8 mouse cellular contexts compared by ENCODE assay signal in genomic region chr8:82402686-82403330, GRCm38 (mm10). TPM values are rescaled to one million over a fixed set of nuclear protein-coding genes. Genes with fewer than 3 reads are reported as not detected.
A peak's percentile ranks its signal among the peaks of the same experiment; 100 is the strongest.
DNase-seq lines count a peak whose midpoint lies in the region; ATAC-seq and TF ChIP-seq lines count a peak whose summit lies in the region.

Gene Il15 (minus strand): TSS chr8:82403222.

- no peaks in the 10 kb centered on the region for H3K27me3 ChIP-seq in heart, adult 2 months (ENCODE audit: control insufficient read depth, insufficient read depth, low read length)
- H3K27me3 ChIP-seq in liver, postnatal 0 days (ENCODE audit: insufficient read depth, low read length): no peaks in the 10 kb centered on the region
- no peaks in the 10 kb centered on the region; the same call in 1 of the 2 replicates for H3K27me3 ChIP-seq in neural tube, embryonic 12.5 days (replicated peaks)

- peak; percentile 29 to 32 for DNase-seq in right cerebral cortex, postnatal 10 days (ENCODE audit: low spot score in 2 of 2)
- DNase-seq in right cerebral cortex, postnatal 36 days (ENCODE audit: low spot score in 2 of 2): no peak
- peak; percentile 48 for DNase-seq in embryo, embryonic 10.5 days (ENCODE audit: low spot score)
- peak; percentile 85 to 88 for DNase-seq in heart, adult 2 months
- DNase-seq in kidney, adult 11 months: peak; percentile 97
- peak; percentile 55 for DNase-seq in liver, postnatal 0 days
- DNase-seq in thymus, postnatal 25 days: peak; percentile 27

- intact Hi-C loops in heart, adult 2 months (cut with DNase I): loop anchor here (2.0 to 5.0 kb wide), 3 partner anchors 14 to 294 kb away; no protein-coding TSS in a partner anchor

- no peak for TF ChIP-seq CTCF in heart, adult 2 months (IDR thresholded peaks at IDR 0.05)
- TF ChIP-seq CTCF in liver, postnatal 0 days (IDR thresholded peaks at IDR 0.05; ENCODE audit: low read depth): no peak

- no peaks in the 10 kb centered on the region for H3K9me3 ChIP-seq in liver, postnatal 0 days (ENCODE audit: low read length)
- no peaks in the 10 kb centered on the region for H3K9me3 ChIP-seq in neural tube, embryonic 12.5 days

- H3K36me3 ChIP-seq in heart, adult 2 months (ENCODE audit: control insufficient read depth, insufficient read depth, low read length): peaks cover 18% of the 10 kb centered on the region
- no peaks in the 10 kb centered on the region for H3K36me3 ChIP-seq in liver, postnatal 0 days (replicated peaks; ENCODE audit: insufficient read depth, low read length)
- no peaks in the 10 kb centered on the region for H3K36me3 ChIP-seq in neural tube, embryonic 12.5 days

- peak; percentile 59 for ATAC-seq in liver, postnatal 0 days
- no peak for ATAC-seq in neural tube, embryonic 12.5 days (ENCODE audit: low FRiP score, low read depth)

- H3K4me2 ChIP-seq in liver, postnatal 0 days (ENCODE audit: low read depth, low read length): peak within 1 kb of the TSS; percentile 84
- peak within 1 kb of the TSS; percentile 66 for H3K4me2 ChIP-seq in neural tube, embryonic 12.5 days (replicated peaks)

- H3K4me3 ChIP-seq in heart, adult 2 months: peak within 1 kb of the TSS; percentile 89
- peak within 1 kb of the TSS; percentile 65 for H3K4me3 ChIP-seq in liver, postnatal 0 days (ENCODE audit: low read depth, low read length)
- peak within 1 kb of the TSS; percentile 28 for H3K4me3 ChIP-seq in neural tube, embryonic 12.5 days

- peak within 1 kb of the TSS; percentile 90 for H3K27ac ChIP-seq in heart, adult 2 months
- H3K27ac ChIP-seq in liver, postnatal 0 days (ENCODE audit: low read depth): peak within 1 kb of the TSS; percentile 84
- H3K27ac ChIP-seq in neural tube, embryonic 12.5 days: no peak within 1 kb of the TSS

- H3K9ac ChIP-seq in heart, adult 2 months (ENCODE audit: low read depth, low read length): peak within 1 kb of the TSS; percentile 63
- peak within 1 kb of the TSS; percentile 56 for H3K9ac ChIP-seq in liver, postnatal 0 days (replicated peaks)
- peak within 1 kb of the TSS; percentile 46 for H3K9ac ChIP-seq in neural tube, embryonic 12.5 days

- H3K4me1 ChIP-seq in heart, adult 2 months (ENCODE audit: control insufficient read depth, insufficient read depth, low read length): peaks cover 16% of the 10 kb centered on the region
- peaks cover 11% of the 10 kb centered on the region for H3K4me1 ChIP-seq in liver, postnatal 0 days (ENCODE audit: insufficient read depth)
- peaks cover 10% of the 10 kb centered on the region; the same call in 1 of the 2 replicates for H3K4me1 ChIP-seq in neural tube, embryonic 12.5 days

- peak; percentile 86 for TF ChIP-seq POLR2A in heart, adult 2 months (IDR thresholded peaks at IDR 0.05; ENCODE audit: insufficient read depth, low read depth, low read length)

- TF ChIP-seq EP300 in heart, adult 2 months (IDR thresholded peaks at IDR 0.05; ENCODE audit: insufficient read depth, low read depth, low read length): peak; percentile 85; the same call in 1 of the 2 replicates
- TF ChIP-seq EP300 in liver, postnatal 0 days (IDR thresholded peaks at IDR 0.05; ENCODE audit: low read depth): no peak

- WGBS in heart, adult 2 months: under 1% methylated on average over 13 of the region's 13 CpGs
- 2% methylated on average over 13 of the region's 13 CpGs for WGBS in liver, postnatal 0 days (ENCODE audit: insufficient replicate concordance)
- WGBS in neural tube, embryonic 12.5 days: 12% methylated on average over 13 of the region's 13 CpGs

- peaks cover 8% of the 10 kb centered on the region for H3K79me2 ChIP-seq in heart, adult 2 months (replicated peaks; ENCODE audit: control insufficient read depth, insufficient read depth, low read length)

RNA-seq across cellular contexts. Expression of gene Il15, which starts in this region (rescaled TPM):
- total RNA-seq in heart, adult 2 months (2021): 10 to 100 TPM; 34.3 to 43.6 TPM
- polyA plus RNA-seq in heart, adult 2 months (2012; rRNA removed): 28.2 and 29.5 TPM in 2 replicates
- 6.4 and 7.3 TPM in 2 replicates for polyA plus RNA-seq in liver, postnatal 0 days (2015; fragmentation: Nextera tagmentation; extraction: Ambion mirVana)
- polyA plus RNA-seq in neural tube, embryonic 12.5 days (2016; fragmentation: Nextera tagmentation; extraction: Ambion mirVana): 0.79 and 1.3 TPM in 2 replicates

Comparison
In these comparisons a context has a peak if more than half of its experiments do, and no peak if none do; other contexts are left out.
1. DNase-seq: peak in right cerebral cortex, postnatal 10 days (2 of 2), embryo, embryonic 10.5 days (single experiment), heart, adult 2 months (2 of 2), kidney, adult 11 months (single experiment), liver, postnatal 0 days (single experiment) and thymus, postnatal 25 days (single experiment); none in right cerebral cortex, postnatal 36 days (0 of 2).
2. H3K4me3 ChIP-seq: peak in every context shown above with its lines; median percentile 89 in heart, adult 2 months; 65 in liver, postnatal 0 days; 28 in neural tube, embryonic 12.5 days.
3. Peak in every context shown above with its lines, with median percentiles within 50 percentile points of each other: H3K9ac ChIP-seq.